Mouse (Mus musculus) midbrain, embryonic 16.5 days (tissue): ENCODE measurements at regions not wholly inside any gene's neighbourhood (a gene's known extent, or its start where the extent isn't known, plus 50 kb on each side); places are given as distances from the start of the nearest gene placed in this dataset.

ENCODE experiments used
- ATAC-seq: fragments of 200-750 bp; cut with Nextera tagmentation; 2 replicates; pipeline ENCODE4 v1.8.0; 2017; ENCODE audit warnings: moderate TSS enrichment
- H3K27ac ChIP-seq: fragments of 300-500 bp; sonication (generic); 2 replicates; pipeline ENCODE4 v1.5.1; 2014; ENCODE audit warnings: mild to moderate bottlenecking, low read length, mixed read lengths
- H3K27me3 ChIP-seq: fragments of 300-500 bp; sonication (generic); 2 replicates; pipeline ENCODE4 v1.6.1; 2014; ENCODE audit warnings: low read depth, low read length, mixed read lengths; ENCODE audit not compliant: control insufficient read depth, insufficient read depth
- H3K36me3 ChIP-seq: fragments of 300-500 bp; sonication (generic); 2 replicates; pipeline ENCODE4 v1.6.1; 2014; ENCODE audit warnings: mild to moderate bottlenecking, low read length, moderate library complexity, mixed read lengths; ENCODE audit not compliant: control insufficient read depth, insufficient read depth
- H3K4me1 ChIP-seq: fragments of 300-500 bp; sonication (generic); 2 replicates; pipeline ENCODE4 v1.6.1; 2014; ENCODE audit warnings: mild to moderate bottlenecking, low read length, mixed read lengths; ENCODE audit not compliant: control insufficient read depth, insufficient read depth
- H3K4me2 ChIP-seq: fragments of 300-500 bp; sonication (generic); 2 replicates; pipeline ENCODE4 v1.6.1; 2014; ENCODE audit warnings: mild to moderate bottlenecking, low read length, mixed read lengths
- H3K4me3 ChIP-seq: fragments of 300-500 bp; sonication (generic); 2 replicates; pipeline ENCODE4 v1.5.1; 2014; ENCODE audit warnings: low read depth, mild to moderate bottlenecking, low read length, moderate library complexity, mixed read lengths
- H3K9ac ChIP-seq: fragments of 300-500 bp; sonication (generic); 2 replicates; pipeline ENCODE4 v1.6.1; 2014; ENCODE audit warnings: low read depth, low read length, mixed read lengths
- H3K9me3 ChIP-seq: fragments of 300-500 bp; sonication (generic); replicated peaks from 2 replicates; pipeline ENCODE4 v1.6.1; 2014; ENCODE audit warnings: mild to moderate bottlenecking, low read length, mixed read lengths; ENCODE audit not compliant: control insufficient read depth, poor library complexity, severe bottlenecking
- WGBS: fragments of 180-500 bp; shearing (Covaris S2); extraction: QIAGEN DNeasy Blood & Tissue Kit; methylation state at CpG from one replicate; pipeline ENCODE4 v1.1.7; 2014; 5-methylcytosine and 5-hydroxymethylcytosine counted together

- H3K4me3 ChIP-seq, result no peak overlapping the region
- whole genome bisulfite sequencing, result 87% methylated on average over 3 of the region's 3 CpGs
- H3K4me2 ChIP-seq, result no peak overlapping the region
- no peaks in the 10 kb centered on the region for H3K9me3 ChIP-seq
- H3K36me3 ChIP-seq, result no peaks in the 10 kb centered on the region
- H3K9ac ChIP-seq, result no peak overlapping the region
- no peak overlapping the region for H3K27ac ChIP-seq
- ATAC-seq, result no peak
- no peaks in the 10 kb centered on the region for H3K27me3 ChIP-seq
- H3K4me1 ChIP-seq, result no peaks in the 10 kb centered on the region
These were observed 133.6 kb downstream of the Papss1 start for GRCm38 (mm10) chr3:131698070-131698750.

- Histone ChIP-seq H3K27me3 (no peaks in the 10 kb centered on the region), H3K36me3 (no peaks in the 10 kb centered on the region), H3K9me3 (no peaks in the 10 kb centered on the region), H3K4me3 (no peak overlapping the region), H3K4me1 (no peaks in the 10 kb centered on the region), H3K27ac (no peak overlapping the region), H3K9ac (no peak overlapping the region), H3K4me2 (no peak overlapping the region)
- ATAC-seq, result no peak
These were observed 138.6 kb downstream of the Papss1 start for GRCm38 (mm10) chr3:131703134-131703533.

- WGBS, result 88% methylated on average over 8 of the region's 8 CpGs
These were observed 149.0 kb downstream of the Papss1 start for GRCm38 (mm10) chr3:131713532-131713931.

GRCm38 (mm10) chr3:131718761-131719160 is 154.2 kb downstream of the Papss1 start:
- H3K27me3 ChIP-seq, result no peaks in the 10 kb centered on the region
- H3K4me3 ChIP-seq, result no peak overlapping the region
- no peak overlapping the region for H3K4me2 ChIP-seq
- H3K9me3 ChIP-seq, result no peaks in the 10 kb centered on the region
- H3K4me1 ChIP-seq, result no peaks in the 10 kb centered on the region
- no peaks in the 10 kb centered on the region for H3K36me3 ChIP-seq
- no peak for ATAC-seq
- no peak overlapping the region for H3K9ac ChIP-seq
- H3K27ac ChIP-seq, result no peak overlapping the region
- WGBS, result 89% methylated on average over 8 of the region's 8 CpGs

More at GRCm38 (mm10) chr3:131713532-131713931, 149.0 kb downstream of the Papss1 start:
- Histone ChIP-seq H3K9me3 (no peaks in the 10 kb centered on the region), H3K4me2 (no peak overlapping the region), H3K36me3 (no peaks in the 10 kb centered on the region), H3K9ac (no peak overlapping the region), H3K27me3 (no peaks in the 10 kb centered on the region), H3K4me1 (no peaks in the 10 kb centered on the region), H3K4me3 (no peak overlapping the region), H3K27ac (no peak overlapping the region)
- ATAC-seq, result no peak

- Histone ChIP-seq H3K9ac (no peak overlapping the region), H3K27me3 (no peaks in the 10 kb centered on the region), H3K4me3 (no peak overlapping the region), H3K27ac (no peak overlapping the region), H3K36me3 (no peaks in the 10 kb centered on the region), H3K4me2 (no peak overlapping the region), H3K9me3 (no peaks in the 10 kb centered on the region), H3K4me1 (no peaks in the 10 kb centered on the region)
- 92% methylated on average over 3 of the region's 3 CpGs for WGBS
- ATAC-seq, result no peak
These were observed 164.1 kb downstream of the Papss1 start for GRCm38 (mm10) chr3:131728618-131729017.

GRCm38 (mm10) chr3:131734226-131734625 is 169.7 kb downstream of the Papss1 start:
- Histone ChIP-seq H3K4me1 (no peaks in the 10 kb centered on the region), H3K27ac (no peak overlapping the region), H3K9ac (no peak overlapping the region), H3K27me3 (no peaks in the 10 kb centered on the region), H3K36me3 (no peaks in the 10 kb centered on the region), H3K9me3 (no peaks in the 10 kb centered on the region), H3K4me3 (no peak overlapping the region), H3K4me2 (no peak overlapping the region)
- no peak for ATAC-seq
- WGBS, result 87% methylated on average over 6 of the region's 6 CpGs

- Histone ChIP-seq H3K36me3 (no peaks in the 10 kb centered on the region), H3K9ac (no peak overlapping the region), H3K9me3 (no peaks in the 10 kb centered on the region), H3K4me1 (no peaks in the 10 kb centered on the region), H3K27me3 (no peaks in the 10 kb centered on the region), H3K4me3 (no peak overlapping the region), H3K27ac (no peak overlapping the region), H3K4me2 (no peak overlapping the region)
- ATAC-seq, result no peak
- 71% methylated on average over 6 of the region's 6 CpGs for WGBS
These were observed 172.9 kb downstream of the Papss1 start for GRCm38 (mm10) chr3:131737461-131737860.

- H3K9me3 ChIP-seq, result no peaks in the 10 kb centered on the region
- H3K27ac ChIP-seq, result no peak overlapping the region
- WGBS, result 88% methylated on average over 17 of the region's 17 CpGs
- no peaks in the 10 kb centered on the region for H3K4me1 ChIP-seq
- no peak overlapping the region for H3K9ac ChIP-seq
- no peaks in the 10 kb centered on the region for H3K36me3 ChIP-seq
- no peak overlapping the region for H3K4me2 ChIP-seq
- no peaks in the 10 kb centered on the region for H3K27me3 ChIP-seq
- no peak overlapping the region for H3K4me3 ChIP-seq
- ATAC-seq, result no peak
These were observed 173.5 kb downstream of the Papss1 start for GRCm38 (mm10) chr3:131737953-131738598.

GRCm38 (mm10) chr3:131755537-131755936 is 191.0 kb downstream of the Papss1 start:
- H3K4me2 ChIP-seq, result no peak overlapping the region
- no peaks in the 10 kb centered on the region for H3K36me3 ChIP-seq
- 59% methylated on average over 2 of the region's 2 CpGs for WGBS
- ATAC-seq, result no peak
- H3K4me1 ChIP-seq, result no peaks in the 10 kb centered on the region
- no peak overlapping the region for H3K27ac ChIP-seq
- H3K27me3 ChIP-seq, result no peaks in the 10 kb centered on the region
- no peak overlapping the region for H3K9ac ChIP-seq
- no peak overlapping the region for H3K4me3 ChIP-seq
- H3K9me3 ChIP-seq, result no peaks in the 10 kb centered on the region
